Mouse (Mus musculus): ENCODE measurements around the gene H2-D1. TPM values are rescaled to one million over a fixed set of nuclear protein-coding genes. Genes with fewer than 3 reads are reported as not detected.
A peak's percentile ranks its signal among the peaks of the same experiment; 100 is the strongest.

Gene H2-D1
- polyA plus RNA-seq, 1 experiment from 2014 or later, result 45.9 TPM

DNA sequence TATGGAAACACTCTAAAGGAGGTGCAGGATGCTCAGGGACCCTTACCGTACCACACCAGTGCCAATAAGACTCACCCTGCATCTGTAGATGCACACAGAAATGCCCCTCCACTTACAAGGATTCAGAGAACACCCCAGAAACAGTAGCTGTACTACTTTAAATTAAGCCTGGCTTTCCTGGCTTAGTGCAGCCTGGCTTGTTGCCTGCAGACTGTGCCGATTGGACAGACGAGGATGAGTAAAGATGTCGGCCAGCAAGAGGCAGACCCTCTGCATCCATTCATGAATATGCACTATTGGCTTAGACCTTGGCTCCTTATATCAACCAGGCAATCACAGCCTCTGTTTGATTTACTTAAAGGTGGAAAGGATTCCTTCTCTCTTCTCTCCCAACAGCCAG lies 2.9 kb upstream of the H2-D1 start:
- DNase-seq (ENCODE audit: low spot score, missing footprints), result no peak
- no peak for ATAC-seq (ENCODE audit: low FRiP score)
- H3K4me3 ChIP-seq (ENCODE audit: low read depth, low read length), result no peak overlapping the region
- peaks cover 2% of the 10 kb centered on the region for H3K27me3 ChIP-seq (ENCODE audit: control insufficient read depth, insufficient read depth, low read length)
- H3K4me1 ChIP-seq (ENCODE audit: control insufficient read depth, insufficient read depth, low read length), result peaks cover 4% of the 10 kb centered on the region
- 72% methylated on average over 4 of the region's 4 CpGs for WGBS
- H3K9ac ChIP-seq (ENCODE audit: low read length), result no peak overlapping the region
- H3K36me3 ChIP-seq (ENCODE audit: control insufficient read depth, insufficient read depth, low read length), result no peaks in the 10 kb centered on the region
- H3K4me2 ChIP-seq, result no peak overlapping the region
- no peak overlapping the region for H3K27ac ChIP-seq (ENCODE audit: low read depth, low read length)
- H3K9me3 ChIP-seq (ENCODE audit: control insufficient read depth, low read length), result no peaks in the 10 kb centered on the region

- DNase-seq (ENCODE audit: low spot score, missing footprints) (no peak), ATAC-seq (ENCODE audit: low FRiP score) (no peak)
- Histone ChIP-seq H3K9ac (ENCODE audit: low read length) (no peak overlapping the region), H3K36me3 (ENCODE audit: control insufficient read depth, insufficient read depth, low read length) (no peaks in the 10 kb centered on the region), H3K27ac (ENCODE audit: low read depth, low read length) (no peak overlapping the region), H3K27me3 (ENCODE audit: control insufficient read depth, insufficient read depth, low read length) (peaks cover 2% of the 10 kb centered on the region), H3K4me1 (ENCODE audit: control insufficient read depth, insufficient read depth, low read length) (peaks cover 4% of the 10 kb centered on the region), H3K4me3 (ENCODE audit: low read depth, low read length) (no peak overlapping the region), H3K9me3 (ENCODE audit: control insufficient read depth, low read length) (no peaks in the 10 kb centered on the region), H3K4me2 (no peak overlapping the region)
- WGBS, result 68% methylated on average over 13 of the region's 13 CpGs
These were observed 879 bp upstream of the H2-D1 start for GRCm38 (mm10) chr17:35261651-35262050.

GRCm38 (mm10) chr17:35263523-35263883 lies 973 bp downstream of the H2-D1 start:
- peaks cover 2% of the 10 kb centered on the region for H3K27me3 ChIP-seq (ENCODE audit: control insufficient read depth, insufficient read depth, low read length)
- peak; percentile 43 for ATAC-seq (ENCODE audit: low FRiP score)
- no peaks in the 10 kb centered on the region for H3K36me3 ChIP-seq (ENCODE audit: control insufficient read depth, insufficient read depth, low read length)
- peaks cover 4% of the 10 kb centered on the region for H3K4me1 ChIP-seq (ENCODE audit: control insufficient read depth, insufficient read depth, low read length)
- peak overlapping the region; percentile 64 for H3K9ac ChIP-seq (ENCODE audit: low read length)
- peak overlapping the region; percentile 88 for H3K4me2 ChIP-seq
- peak overlapping the region; percentile 63 for H3K4me3 ChIP-seq (ENCODE audit: low read depth, low read length)
- no peak overlapping the region for H3K27ac ChIP-seq (ENCODE audit: low read depth, low read length)
- DNase-seq (ENCODE audit: low spot score, missing footprints), result peak; percentile 96
- under 1% methylated on average over 30 of the region's 31 CpGs for WGBS
- H3K9me3 ChIP-seq (ENCODE audit: control insufficient read depth, low read length), result no peaks in the 10 kb centered on the region

- no peak overlapping the region for H3K4me2 ChIP-seq
- H3K36me3 ChIP-seq (ENCODE audit: control insufficient read depth, insufficient read depth, low read length), result no peaks in the 10 kb centered on the region
- peaks cover 2% of the 10 kb centered on the region for H3K27me3 ChIP-seq (ENCODE audit: control insufficient read depth, insufficient read depth, low read length)
- no peak overlapping the region for H3K9ac ChIP-seq (ENCODE audit: low read length)
- H3K9me3 ChIP-seq (ENCODE audit: control insufficient read depth, low read length), result no peaks in the 10 kb centered on the region
- ATAC-seq (ENCODE audit: low FRiP score) (no peak), DNase-seq (ENCODE audit: low spot score, missing footprints) (no peak)
- no peak overlapping the region for H3K4me3 ChIP-seq (ENCODE audit: low read depth, low read length)
- peaks cover 4% of the 10 kb centered on the region for H3K4me1 ChIP-seq (ENCODE audit: control insufficient read depth, insufficient read depth, low read length)
- no peak overlapping the region for H3K27ac ChIP-seq (ENCODE audit: low read depth, low read length)
- 72% methylated on average over 1 of the region's 1 CpGs for WGBS
These were observed 5.0 kb downstream of the H2-D1 start for GRCm38 (mm10) chr17:35267399-35268086.

DNA sequence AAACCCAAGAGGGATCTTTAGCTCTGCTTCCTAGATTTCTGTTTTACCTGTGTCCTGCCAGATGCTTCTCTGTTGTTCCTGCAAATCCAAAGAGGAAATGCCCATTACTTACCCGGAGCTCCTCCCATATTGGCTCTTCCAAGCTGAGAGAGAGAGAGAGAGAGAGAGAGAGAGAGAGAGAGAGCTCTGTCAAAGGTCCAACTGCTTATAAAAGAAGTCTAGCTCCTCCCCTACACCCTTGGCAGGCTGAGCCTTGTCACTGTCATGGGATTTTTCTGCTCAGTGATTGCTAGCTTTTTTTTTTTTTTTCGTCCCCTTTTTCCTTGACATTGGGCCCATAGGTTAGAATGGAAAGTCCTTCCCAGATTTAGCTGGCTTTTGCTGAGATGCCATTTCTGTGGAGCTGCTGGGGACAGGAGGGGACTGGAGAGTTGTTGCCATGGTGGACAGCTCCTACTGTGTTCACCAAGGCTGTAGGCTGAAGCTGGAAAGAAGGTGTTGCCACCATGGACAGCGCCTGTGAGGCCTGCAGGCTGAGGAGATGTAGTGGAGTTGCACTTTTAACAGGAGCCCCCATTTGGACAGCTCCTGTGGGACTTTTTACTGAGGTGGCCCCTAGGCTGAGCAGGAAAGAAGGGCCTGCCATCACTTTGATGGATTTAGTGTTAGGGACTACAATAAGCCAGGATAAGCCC lies 7.3 kb downstream of the H2-D1 start:
- no peak for DNase-seq (ENCODE audit: low spot score, missing footprints)
- Histone ChIP-seq H3K9ac (ENCODE audit: low read length) (no peak overlapping the region), H3K4me3 (ENCODE audit: low read depth, low read length) (no peak overlapping the region), H3K36me3 (ENCODE audit: control insufficient read depth, insufficient read depth, low read length) (no peaks in the 10 kb centered on the region), H3K27ac (ENCODE audit: low read depth, low read length) (no peak overlapping the region), H3K4me2 (no peak overlapping the region), H3K27me3 (ENCODE audit: control insufficient read depth, insufficient read depth, low read length) (no peaks in the 10 kb centered on the region), H3K4me1 (ENCODE audit: control insufficient read depth, insufficient read depth, low read length) (no peaks in the 10 kb centered on the region), H3K9me3 (ENCODE audit: control insufficient read depth, low read length) (no peaks in the 10 kb centered on the region)
- WGBS, result 25% methylated on average over 3 of the region's 3 CpGs
- ATAC-seq (ENCODE audit: low FRiP score), result no peak

GRCm38 (mm10) chr17:35272249-35272648 lies 9.7 kb downstream of the H2-D1 start:
- no peak for ATAC-seq (ENCODE audit: low FRiP score)
- Histone ChIP-seq H3K4me1 (ENCODE audit: control insufficient read depth, insufficient read depth, low read length) (no peaks in the 10 kb centered on the region), H3K4me3 (ENCODE audit: low read depth, low read length) (no peak overlapping the region), H3K9me3 (ENCODE audit: control insufficient read depth, low read length) (no peaks in the 10 kb centered on the region), H3K9ac (ENCODE audit: low read length) (no peak overlapping the region), H3K4me2 (no peak overlapping the region), H3K27me3 (ENCODE audit: control insufficient read depth, insufficient read depth, low read length) (no peaks in the 10 kb centered on the region), H3K27ac (ENCODE audit: low read depth, low read length) (no peak overlapping the region), H3K36me3 (ENCODE audit: control insufficient read depth, insufficient read depth, low read length) (no peaks in the 10 kb centered on the region)
- DNase-seq (ENCODE audit: low spot score, missing footprints), result no peak
- WGBS, result 70% methylated on average over 3 of the region's 3 CpGs

- peak; percentile 99 for DNase-seq (ENCODE audit: low spot score, missing footprints)
- Histone ChIP-seq H3K27me3 (ENCODE audit: control insufficient read depth, insufficient read depth, low read length) (no peaks in the 10 kb centered on the region), H3K4me2 (no peak overlapping the region), H3K9me3 (ENCODE audit: control insufficient read depth, low read length) (no peaks in the 10 kb centered on the region), H3K27ac (ENCODE audit: low read depth, low read length) (no peak overlapping the region), H3K36me3 (ENCODE audit: control insufficient read depth, insufficient read depth, low read length) (no peaks in the 10 kb centered on the region), H3K9ac (ENCODE audit: low read length) (no peak overlapping the region), H3K4me1 (ENCODE audit: control insufficient read depth, insufficient read depth, low read length) (no peaks in the 10 kb centered on the region), H3K4me3 (ENCODE audit: low read depth, low read length) (no peak overlapping the region)
- ATAC-seq (ENCODE audit: low FRiP score), result peak; percentile 61; the same call in 1 of the 2 replicates
- 5% methylated on average over 11 of the region's 11 CpGs for WGBS
These were observed 12.2 kb downstream of the H2-D1 start for GRCm38 (mm10) chr17:35274770-35275169.

DNA sequence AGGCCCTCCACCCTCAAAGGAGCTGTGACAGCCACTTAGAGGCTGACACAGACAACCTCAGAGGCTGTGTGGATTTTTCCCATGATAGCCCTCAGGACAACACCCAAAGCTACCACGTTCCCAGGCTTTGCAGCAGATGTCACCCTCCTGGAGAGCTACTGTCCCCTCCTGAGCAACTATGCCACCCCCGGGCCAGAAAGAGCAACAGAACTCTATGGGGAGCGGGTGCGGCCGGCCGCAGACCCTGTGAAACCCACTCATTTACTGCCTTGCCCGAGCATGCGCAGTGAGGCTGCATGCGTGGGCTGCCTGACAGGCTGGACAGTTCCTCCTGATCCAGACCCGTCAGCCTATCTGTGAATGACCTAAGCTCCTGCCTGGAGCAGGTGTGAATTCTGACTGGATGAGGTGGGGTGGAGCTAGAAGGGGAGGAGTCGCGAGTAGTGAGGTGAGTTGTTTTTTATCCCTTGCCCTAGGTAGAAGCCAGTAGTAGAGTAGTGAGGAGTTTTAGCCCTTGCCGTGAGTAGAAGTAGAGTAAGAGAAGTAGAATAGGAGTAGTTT lies 13.9 kb downstream of the H2-D1 start:
- no peak overlapping the region for H3K4me3 ChIP-seq (ENCODE audit: low read depth, low read length)
- H3K27me3 ChIP-seq (ENCODE audit: control insufficient read depth, insufficient read depth, low read length), result no peaks in the 10 kb centered on the region
- H3K9ac ChIP-seq (ENCODE audit: low read length), result no peak overlapping the region
- no peaks in the 10 kb centered on the region for H3K9me3 ChIP-seq (ENCODE audit: control insufficient read depth, low read length)
- H3K4me2 ChIP-seq, result no peak overlapping the region
- ATAC-seq (ENCODE audit: low FRiP score) (no peak), DNase-seq (ENCODE audit: low spot score, missing footprints) (no peak)
- no peak overlapping the region for H3K27ac ChIP-seq (ENCODE audit: low read depth, low read length)
- no peaks in the 10 kb centered on the region for H3K4me1 ChIP-seq (ENCODE audit: control insufficient read depth, insufficient read depth, low read length)
- 26% methylated on average over 13 of the region's 13 CpGs for WGBS
- H3K36me3 ChIP-seq (ENCODE audit: control insufficient read depth, insufficient read depth, low read length), result no peaks in the 10 kb centered on the region

- Histone ChIP-seq H3K4me3 (ENCODE audit: low read depth, low read length) (no peak overlapping the region), H3K9me3 (ENCODE audit: control insufficient read depth, low read length) (no peaks in the 10 kb centered on the region), H3K4me2 (no peak overlapping the region), H3K27ac (ENCODE audit: low read depth, low read length) (no peak overlapping the region), H3K36me3 (ENCODE audit: control insufficient read depth, insufficient read depth, low read length) (no peaks in the 10 kb centered on the region), H3K4me1 (ENCODE audit: control insufficient read depth, insufficient read depth, low read length) (no peaks in the 10 kb centered on the region), H3K27me3 (ENCODE audit: control insufficient read depth, insufficient read depth, low read length) (no peaks in the 10 kb centered on the region), H3K9ac (ENCODE audit: low read length) (no peak overlapping the region)
- ATAC-seq (ENCODE audit: low FRiP score) (no peak), DNase-seq (ENCODE audit: low spot score, missing footprints) (no peak)
- 87% methylated on average over 8 of the region's 8 CpGs for WGBS
These were observed 15.5 kb downstream of the H2-D1 start for GRCm38 (mm10) chr17:35278049-35278448.

All from midbrain, embryonic 11.5 days (tissue).